Mouse (Mus musculus) neutrophil, adult 5-6 weeks (primary cell): ENCODE measurements around the gene Pi4k2a. TPM values are rescaled to one million over a fixed set of nuclear protein-coding genes. Genes with fewer than 3 reads are reported as not detected.
"Not testable (repeated sequence)": the region's sequence is repeated elsewhere in the genome, so short reads cannot be mapped to it uniquely, and the experiment has no call there.

ENCODE experiments used
- ATAC-seq: fragments of 151-379, 151-347 bp; 2 replicates; pipeline ENCODE4 v1.8.0; 2017; ENCODE audit warnings: mild to moderate bottlenecking, moderate TSS enrichment; ENCODE audit not compliant: insufficient number of reproducible peaks, poor library complexity, low FRiP score, severe bottlenecking; ENCODE audit errors: extremely low read depth
- total RNA-seq: library from RNA; stranded (forward); fragments of 200-1000 nt; gene quantifications from 2 replicates; pipeline ENCODE4 v1.2.3, GENCODE M21; 2017

Pi4k2a gene
- total RNA-seq, 1 experiment from 2014 or later, result 13.3 TPM

- ATAC-seq, result no peak
These were observed 11.7 kb upstream of the Pi4k2a start for GRCm38 (mm10) chr19:42078566-42078965.

GRCm38 (mm10) chr19:42079006-42079405, 11.3 kb upstream of the Pi4k2a start:
- no peak for ATAC-seq

- no peak for ATAC-seq
These were observed 10.3 kb upstream of the Pi4k2a start for GRCm38 (mm10) chr19:42079950-42080349.

- no peak for ATAC-seq
These were observed 9.8 kb upstream of the Pi4k2a start for GRCm38 (mm10) chr19:42080469-42080868.

- not testable (repeated sequence) for ATAC-seq
These were observed 8.7 kb upstream of the Pi4k2a start for GRCm38 (mm10) chr19:42081613-42082012.

GRCm38 (mm10) chr19:42085690-42086089, 4.6 kb upstream of the Pi4k2a start:
- ATAC-seq, result no peak

GRCm38 (mm10) chr19:42086166-42086565, 4.1 kb upstream of the Pi4k2a start, which contains the start of gene Morn4:
Morn4 (minus strand) TSS chr19:42086357.
- ATAC-seq, result no peak

- ATAC-seq, result peak; percentile 53
These were observed 1.0 kb upstream of the Pi4k2a start for GRCm38 (mm10) chr19:42089103-42089747.

GRCm38 (mm10) chr19:42090637-42091141, 419 bp downstream of the Pi4k2a start:
- ATAC-seq, result no peak

GRCm38 (mm10) chr19:42099406-42099805, 9.1 kb downstream of the Pi4k2a start:
- no peak for ATAC-seq

- ATAC-seq, result no peak
These were observed 14.4 kb downstream of the Pi4k2a start for GRCm38 (mm10) chr19:42104681-42105080.

- no peak for ATAC-seq
These were observed 25.6 kb downstream of the Pi4k2a start for GRCm38 (mm10) chr19:42115783-42116335.

- no peak for ATAC-seq
These were observed 27.9 kb downstream of the Pi4k2a start for GRCm38 (mm10) chr19:42118142-42118541.

- ATAC-seq, result no peak
These were observed 28.3 kb downstream of the Pi4k2a start for GRCm38 (mm10) chr19:42118596-42118995.

- no peak for ATAC-seq
These were observed 30.2 kb downstream of the Pi4k2a start for GRCm38 (mm10) chr19:42120451-42120850.

- no peak for ATAC-seq
These were observed 34.4 kb downstream of the Pi4k2a start for GRCm38 (mm10) chr19:42124684-42125083.

GRCm38 (mm10) chr19:42125501-42126218, 35.4 kb downstream of the Pi4k2a start:
- no peak for ATAC-seq

- ATAC-seq, result no peak
These were observed 35.9 kb downstream of the Pi4k2a start for GRCm38 (mm10) chr19:42126219-42126605.

- no peak for ATAC-seq
These were observed 36.8 kb downstream of the Pi4k2a start for GRCm38 (mm10) chr19:42127024-42127423.
